Mouse (Mus musculus) hematopoietic stem cell, adult 5-6 weeks (primary cell): ENCODE results near the gene Trim60. TPM values are rescaled to one million over a fixed set of nuclear protein-coding genes. Genes with fewer than 3 reads are reported as not detected.
A peak's percentile ranks its signal among the peaks of the same experiment; 100 is the strongest.
"Not testable (repeated sequence)": the region's sequence is repeated elsewhere in the genome, so short reads cannot be mapped to it uniquely, and the experiment has no call there.

Experiments
- ATAC-seq, 2 experiments: fragments of 125-278 bp in 1 of 2; replicated peaks in 1 of 2; 2 replicates each; pipeline ENCODE4 v1.8.0; 2016 to 2017; ENCODE audit warnings: inconsistent platforms in 2 of 2, mild to moderate bottlenecking in 2 of 2, moderate number of reproducible peaks in 2 of 2, low read depth in 1 of 2, moderate TSS enrichment in 1 of 2; ENCODE audit not compliant: low FRiP score in 2 of 2, poor library complexity in 2 of 2, severe bottlenecking in 2 of 2, insufficient read depth in 1 of 2, low TSS enrichment in 1 of 2
- total RNA-seq: library from RNA; stranded (forward); fragments of 172-1452, 232-1000 nt; gene quantifications from 2 replicates; pipeline ENCODE4 v1.2.3, GENCODE M21; 2017

Trim60 gene
- total RNA-seq, 1 experiment from 2014 or later = not detected

DNA sequence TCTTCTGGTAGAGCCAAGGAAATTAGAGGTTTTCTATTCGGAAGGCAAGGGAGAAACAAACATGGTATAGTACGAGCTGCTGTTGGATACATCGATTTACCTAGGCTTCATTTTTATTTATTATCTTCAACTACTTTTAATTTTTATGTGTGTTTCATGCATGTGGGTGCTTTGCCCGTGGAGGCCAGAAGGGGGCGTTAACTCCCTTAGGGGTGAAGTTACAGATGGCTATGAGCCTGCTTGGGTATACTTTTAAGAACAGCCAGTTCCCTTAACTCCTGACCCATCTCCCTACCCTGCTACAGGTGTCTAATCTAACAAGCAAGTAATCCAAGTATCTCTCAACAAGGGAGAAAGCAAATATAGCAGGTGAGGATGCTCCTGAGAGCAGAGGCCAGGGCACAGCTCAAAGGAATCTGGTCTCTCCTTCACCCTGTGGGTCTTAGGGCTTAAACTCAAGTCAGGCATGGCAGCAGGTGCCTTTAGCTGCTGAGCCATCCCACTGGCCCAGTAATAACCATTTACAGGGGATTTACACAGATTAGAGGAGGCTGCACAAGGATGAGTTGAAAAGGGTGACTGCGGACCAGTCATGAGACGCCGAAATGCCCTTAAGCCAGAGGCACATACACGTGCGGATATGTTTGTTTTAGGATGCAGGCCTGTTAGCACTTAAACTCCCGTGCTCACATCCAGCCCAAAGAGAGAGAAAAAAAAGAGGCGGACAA is 10.7 kb upstream of the Trim60 start:
- ATAC-seq = no peak

DNA sequence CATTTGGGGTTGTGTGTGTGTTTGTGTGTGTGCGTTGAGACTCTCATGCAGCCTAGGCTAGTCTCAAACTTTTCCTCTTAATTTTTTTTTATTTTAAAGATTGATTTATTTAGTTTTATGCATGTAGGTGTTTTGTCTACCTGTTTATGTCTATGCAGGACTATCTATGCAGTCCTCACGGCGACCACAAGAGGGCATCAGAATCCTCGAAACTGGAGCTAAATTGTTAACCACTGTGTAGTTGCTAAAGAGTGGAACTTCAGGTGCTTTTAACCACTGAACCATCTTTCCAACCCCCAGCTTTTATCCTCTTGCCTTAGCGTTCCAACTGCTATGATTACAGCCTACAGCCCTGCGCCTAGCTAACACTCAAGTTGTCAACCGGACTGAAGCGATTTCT is 4.1 kb upstream of the Trim60 start:
- ATAC-seq = peak; percentile 32 to 56; a peak in 3 of 4 replicates

DNA sequence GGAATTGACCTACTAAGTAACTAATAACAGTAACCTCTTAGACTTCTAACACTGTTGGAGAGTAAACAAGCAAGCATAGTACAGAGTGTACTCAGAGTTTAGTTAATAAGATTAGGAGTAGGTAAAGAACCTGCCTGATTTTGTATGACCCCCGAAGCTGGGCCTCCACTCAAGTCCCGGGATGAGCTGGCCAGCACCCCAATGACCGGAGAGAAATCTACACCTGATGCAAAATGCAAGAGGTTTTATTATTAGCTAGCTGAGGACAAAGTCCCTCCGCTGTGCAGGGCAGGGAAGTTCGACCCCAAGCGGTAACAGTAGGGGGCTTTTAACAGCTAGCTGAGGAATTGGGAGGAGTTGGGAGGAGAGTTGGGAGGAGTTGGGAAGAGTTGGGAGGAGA is 10.8 kb downstream of the Trim60 start:
- not testable (repeated sequence) for ATAC-seq

DNA sequence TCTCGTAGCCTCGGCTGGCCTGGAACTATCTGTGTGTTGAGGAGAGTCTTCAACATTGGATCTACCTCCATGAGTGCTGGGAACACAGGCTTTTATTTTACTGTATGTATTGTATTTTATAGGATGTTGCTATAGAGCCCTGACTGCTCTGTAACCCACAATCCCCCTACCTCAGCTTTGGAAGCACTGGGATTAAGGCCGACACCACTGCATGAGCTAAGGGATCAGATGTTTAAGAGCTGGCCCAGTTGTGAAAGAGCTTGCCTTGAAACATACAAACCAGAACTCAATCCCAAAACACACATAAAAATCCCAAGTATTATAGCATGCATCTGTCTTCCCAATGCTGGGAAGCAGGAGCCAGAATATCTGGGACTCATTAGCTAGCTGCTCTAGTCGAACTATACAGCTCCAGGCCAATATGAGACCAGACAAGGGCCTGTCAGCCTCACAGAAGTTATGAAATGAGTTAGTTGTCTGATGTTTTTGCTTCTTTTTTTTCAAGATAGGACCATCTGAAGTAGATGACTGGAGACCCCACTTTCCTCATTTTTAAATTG is 19.5 kb downstream of the Trim60 start:
- no peak for ATAC-seq

DNA sequence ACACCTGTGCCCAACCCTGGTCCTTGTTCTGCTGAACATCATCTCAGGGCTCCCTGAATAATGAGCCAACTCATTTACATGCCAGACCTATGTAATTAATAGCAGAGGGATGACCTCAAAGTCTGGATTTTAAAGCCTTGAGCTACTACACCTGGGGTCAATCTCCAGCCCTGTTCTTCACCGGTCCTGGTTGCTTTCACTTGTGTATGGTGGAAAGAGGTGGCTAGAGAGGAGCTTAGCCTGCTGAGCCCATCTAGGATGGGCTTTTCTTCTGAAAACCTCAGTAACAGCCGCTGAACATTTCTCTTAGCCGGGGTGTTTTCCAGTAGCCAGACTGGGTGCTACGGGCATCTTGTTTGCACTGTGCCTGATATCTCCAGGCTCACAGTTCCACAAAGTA is 30.7 kb downstream of the Trim60 start, which contains the start of gene Trim75:
Gene Trim75 (minus strand): TSS at position 101 of the 400 bp plus-strand sequence.
- ATAC-seq = no peak

DNA sequence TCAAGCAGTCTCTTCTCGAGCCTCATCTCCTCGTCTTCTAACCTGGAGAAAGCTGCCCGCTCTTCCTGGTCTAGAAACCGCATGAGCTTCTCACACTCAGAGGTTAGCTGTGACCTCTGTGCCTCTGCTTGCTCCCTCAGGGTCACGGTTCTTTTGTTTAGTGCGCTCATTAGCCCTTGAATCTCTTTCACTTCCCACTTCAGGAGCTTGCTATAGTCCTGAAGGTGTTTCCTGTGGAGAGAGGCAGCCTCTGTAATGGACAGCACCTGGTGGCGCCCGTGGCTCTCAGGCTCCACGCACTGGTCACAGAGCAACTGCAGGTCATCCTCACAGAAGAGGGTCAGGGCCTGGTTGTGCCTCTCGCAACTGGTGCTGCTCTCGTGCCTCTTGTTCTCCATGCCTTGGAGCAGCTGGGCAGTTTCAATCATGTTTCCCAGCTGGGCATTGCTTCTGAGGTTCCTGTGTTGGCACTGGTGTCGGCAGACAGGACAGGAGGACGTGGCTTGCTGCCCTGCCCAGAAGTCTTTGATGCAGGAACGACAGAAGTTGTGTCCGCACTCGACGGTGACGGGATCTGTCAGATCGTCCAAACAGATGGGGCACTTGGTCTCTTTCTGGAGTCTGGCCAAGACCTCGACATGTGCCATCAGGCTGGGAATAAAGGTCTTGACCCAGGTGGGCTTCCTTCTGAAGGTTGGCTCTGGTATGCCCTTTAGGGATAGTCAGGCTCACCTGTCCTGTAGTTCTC is 35.1 kb downstream of the Trim60 start:
- ATAC-seq = no peak

DNA sequence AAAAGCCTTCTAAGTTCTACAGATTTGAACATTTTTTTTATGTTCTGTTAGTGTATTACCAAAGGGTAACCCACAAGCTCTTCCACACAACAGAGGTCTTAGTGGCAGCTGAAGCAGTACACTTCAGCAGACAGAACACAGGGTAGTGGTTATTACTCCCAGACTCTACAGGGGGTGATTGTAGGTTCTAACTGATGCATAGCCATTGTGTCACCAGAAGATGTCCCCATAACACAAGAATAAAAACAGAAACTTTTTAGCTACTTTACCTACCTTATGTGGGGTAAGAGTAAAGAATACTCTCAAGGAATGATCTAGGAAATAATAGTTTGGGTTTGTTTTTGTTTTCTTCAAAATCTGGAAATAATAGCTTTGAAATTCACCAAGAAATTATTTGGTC is 55.5 kb downstream of the Trim60 start:
- ATAC-seq = peak; percentile 37 to 60; a peak in 2 of 4 replicates

DNA sequence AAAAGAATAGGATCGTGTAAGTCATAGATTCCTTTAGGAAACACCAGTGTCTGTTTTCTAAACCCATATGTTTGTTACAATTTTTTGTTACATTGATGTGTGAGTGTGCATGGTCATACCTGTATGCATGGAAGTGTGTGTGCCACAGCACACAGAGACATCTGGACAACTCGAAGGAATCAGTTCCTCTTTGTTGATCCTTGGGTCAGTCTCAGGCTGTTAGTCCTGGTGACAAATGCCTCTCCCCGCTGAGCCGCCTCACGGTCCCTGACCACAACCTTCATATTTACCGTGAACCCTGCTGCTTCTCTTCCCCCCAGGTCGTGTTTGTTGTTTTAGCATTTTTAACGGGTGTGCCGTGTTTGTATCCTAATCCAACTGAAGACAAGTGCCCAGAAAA is 59.4 kb downstream of the Trim60 start:
- ATAC-seq = no peak

DNA sequence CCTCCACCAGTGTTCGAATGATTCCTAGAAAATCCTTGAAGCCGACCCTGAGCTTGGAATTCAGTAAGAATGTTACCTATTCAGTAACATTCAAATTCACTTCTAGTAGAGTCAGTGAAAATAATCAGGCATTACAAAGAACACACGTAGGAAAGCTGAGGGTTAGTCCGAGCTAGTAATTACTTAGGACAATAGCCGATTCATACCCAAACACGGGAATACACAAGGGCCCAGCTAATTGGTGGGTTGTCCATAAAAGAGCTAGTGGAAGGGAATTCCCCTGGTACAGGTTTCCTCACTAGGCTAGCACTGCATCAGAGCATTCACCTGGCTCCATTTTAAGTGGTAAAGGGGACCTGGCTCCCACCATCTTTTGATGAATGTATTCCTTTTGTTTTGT is 66.3 kb downstream of the Trim60 start:
- no peak for ATAC-seq

Other genes with a start within 250 kb of the Trim60 start
- 20.2 and 21.3 TPM in 2 replicates for gene Klhl2, start 168.6 kb downstream of the Trim60 start, total RNA-seq
- gene Tmem192, start 71.4 kb downstream of the Trim60 start, total RNA-seq = 12.3 and 16.9 TPM in 2 replicates
- not detected in 2 replicates for gene Trim75, start 30.8 kb downstream of the Trim60 start, total RNA-seq
- not detected in 2 replicates for gene Trim61, start 61 bp downstream of the Trim60 start, total RNA-seq
- gene Apela, start 18.8 kb upstream of the Trim60 start, total RNA-seq = not detected in 2 replicates
- gene Gm10663, start 56.4 kb upstream of the Trim60 start, total RNA-seq = not detected in 2 replicates
- not detected in 2 replicates for gene BC030870, start 111.0 kb upstream of the Trim60 start, total RNA-seq